Mouse (Mus musculus): ENCODE data around the gene Cd101. TPM values are rescaled to one million over a fixed set of nuclear protein-coding genes. Genes with fewer than 3 reads are reported as not detected.
A peak's percentile ranks its signal among the peaks of the same experiment; 100 is the strongest.

Gene Cd101
- polyA plus RNA-seq, 1 experiment, result 7.8 TPM

DNA sequence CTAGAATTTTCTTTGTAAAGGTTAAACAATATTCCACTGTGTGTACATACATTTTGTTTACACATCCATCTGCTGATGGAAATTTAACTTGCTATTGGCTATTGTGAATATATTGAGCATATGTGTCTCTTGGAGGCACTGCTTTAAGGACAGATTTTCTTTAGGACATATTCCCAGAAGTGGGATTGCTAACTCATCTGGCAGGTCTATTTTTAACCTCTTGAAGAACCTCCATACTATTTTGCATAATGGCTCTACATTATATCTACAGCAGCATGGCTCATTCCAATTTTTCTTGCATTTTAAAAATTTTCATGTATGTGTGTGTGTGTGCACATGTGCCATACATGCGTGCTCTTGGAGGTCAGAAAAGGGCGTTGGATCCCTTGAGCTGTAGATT, 6.6 kb upstream of the Cd101 start:
- no peak overlapping the region for H3K4me3 ChIP-seq (replicated peaks; ENCODE audit: control insufficient read depth, low read depth, low read length)
- no peak for TF ChIP-seq CTCF (IDR thresholded peaks at IDR 0.05; ENCODE audit: control insufficient read depth, insufficient read depth, low read length)
- TF ChIP-seq POLR2A (IDR thresholded peaks at IDR 0.05; ENCODE audit: borderline replicate concordance, control insufficient read depth, low read depth, low read length), result no peak
- WGBS, result 89% methylated on average over 2 of the region's 2 CpGs
- H3K27ac ChIP-seq (ENCODE audit: control insufficient read depth, insufficient read depth, low read depth, low read length, poor library complexity), result no peak overlapping the region
- peaks cover 4% of the 10 kb centered on the region for H3K4me1 ChIP-seq (ENCODE audit: control insufficient read depth, insufficient read depth, low read length)

DNA sequence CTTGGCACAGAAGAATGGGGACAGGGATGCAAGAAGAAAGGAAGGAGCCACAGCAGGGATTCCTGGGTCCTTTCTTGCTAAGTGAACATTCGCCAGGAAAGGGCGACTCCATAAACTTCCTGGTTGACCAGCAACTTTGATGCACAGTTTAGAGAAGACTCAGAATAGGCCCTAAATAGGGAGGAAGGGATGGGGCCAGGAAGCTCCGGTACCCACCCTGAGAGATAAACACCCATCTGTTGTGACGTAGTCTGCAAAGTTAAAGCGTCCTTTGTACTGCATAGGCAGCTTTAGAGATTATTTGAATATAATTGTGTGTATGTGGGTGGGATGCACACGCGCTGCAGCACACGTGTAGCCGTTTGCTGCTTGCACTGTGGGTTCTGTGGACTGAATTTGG, 5.2 kb upstream of the Cd101 start:
- H3K4me3 ChIP-seq (replicated peaks; ENCODE audit: control insufficient read depth, low read depth, low read length), result no peak overlapping the region
- 81% methylated on average over 9 of the region's 9 CpGs for whole genome bisulfite sequencing
- peaks cover 6% of the 10 kb centered on the region for H3K4me1 ChIP-seq (ENCODE audit: control insufficient read depth, insufficient read depth, low read length)
- TF ChIP-seq POLR2A (IDR thresholded peaks at IDR 0.05; ENCODE audit: borderline replicate concordance, control insufficient read depth, low read depth, low read length), result no peak
- TF ChIP-seq CTCF (IDR thresholded peaks at IDR 0.05; ENCODE audit: control insufficient read depth, insufficient read depth, low read length), result no peak
- H3K27ac ChIP-seq (ENCODE audit: control insufficient read depth, insufficient read depth, low read depth, low read length, poor library complexity), result no peak overlapping the region

DNA sequence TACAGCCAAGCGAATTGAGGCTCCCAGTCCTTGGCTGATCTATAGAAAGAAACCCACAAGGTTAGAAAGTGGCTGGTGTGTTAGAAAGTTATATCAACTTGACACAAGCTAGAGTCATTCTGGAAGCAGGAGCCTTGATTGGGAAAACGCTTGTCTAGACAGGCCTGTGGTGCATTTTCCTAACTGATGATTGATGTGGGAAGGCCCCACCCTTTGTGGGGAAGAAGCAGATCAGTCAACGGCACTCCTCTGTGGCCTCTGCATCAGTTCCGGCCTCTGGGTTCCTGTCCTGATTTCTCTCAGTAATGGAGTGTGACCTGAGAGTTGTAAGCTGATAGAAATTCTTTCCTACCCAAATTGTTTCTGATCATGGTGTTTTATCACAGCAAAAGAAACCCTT, 4.3 kb upstream of the Cd101 start:
- Histone ChIP-seq H3K4me3 (replicated peaks; ENCODE audit: control insufficient read depth, low read depth, low read length) (no peak overlapping the region), H3K27ac (ENCODE audit: control insufficient read depth, insufficient read depth, low read depth, low read length, poor library complexity) (no peak overlapping the region), H3K4me1 (ENCODE audit: control insufficient read depth, insufficient read depth, low read length) (peaks cover 6% of the 10 kb centered on the region)
- WGBS, result 36% methylated on average over 4 of the region's 4 CpGs
- no peak for TF ChIP-seq POLR2A (IDR thresholded peaks at IDR 0.05; ENCODE audit: borderline replicate concordance, control insufficient read depth, low read depth, low read length)
- no peak for TF ChIP-seq CTCF (IDR thresholded peaks at IDR 0.05; ENCODE audit: control insufficient read depth, insufficient read depth, low read length)

DNA sequence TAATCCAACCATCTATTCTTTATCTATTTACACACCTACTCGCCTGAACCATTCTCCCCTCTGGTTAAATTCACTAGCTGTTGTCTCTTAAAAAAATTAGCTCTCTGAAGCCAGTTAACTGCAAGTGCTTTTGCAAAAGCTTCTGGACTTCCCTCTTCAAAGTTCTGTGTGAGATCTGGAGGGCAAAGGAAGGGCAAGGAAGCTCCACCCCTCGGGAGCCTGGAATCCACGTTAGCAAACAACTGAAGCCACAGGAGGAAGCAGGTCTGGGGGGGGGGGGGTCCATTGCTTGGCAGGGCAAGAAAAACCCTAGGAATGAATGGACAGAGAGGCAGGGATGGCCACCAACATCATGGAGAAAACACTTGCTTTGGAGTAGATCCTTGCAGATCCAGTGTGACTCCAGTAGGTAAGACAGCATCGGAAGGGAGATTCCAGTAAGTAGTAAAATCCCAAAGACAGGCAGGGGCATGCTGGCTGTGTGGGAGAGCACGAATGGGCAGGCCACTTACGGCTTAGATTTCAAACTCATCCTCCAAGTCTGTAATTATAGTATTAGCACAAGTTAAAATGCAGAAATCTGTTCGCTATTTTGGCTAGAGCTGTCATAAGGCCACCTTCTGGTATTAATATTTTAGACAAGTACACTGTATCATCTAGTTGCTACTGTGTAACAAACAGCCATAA, 2.2 kb upstream of the Cd101 start:
- Histone ChIP-seq H3K27ac (ENCODE audit: control insufficient read depth, insufficient read depth, low read depth, low read length, poor library complexity) (0 out of 2 replicates have a peak overlapping the region, but pooled peaks have one; percentile 19), H3K4me3 (replicated peaks; ENCODE audit: control insufficient read depth, low read depth, low read length) (no peak overlapping the region), H3K4me1 (ENCODE audit: control insufficient read depth, insufficient read depth, low read length) (peaks cover 6% of the 10 kb centered on the region)
- TF ChIP-seq POLR2A (IDR thresholded peaks at IDR 0.05; ENCODE audit: borderline replicate concordance, control insufficient read depth, low read depth, low read length), result no peak
- no peak for TF ChIP-seq CTCF (IDR thresholded peaks at IDR 0.05; ENCODE audit: control insufficient read depth, insufficient read depth, low read length)
- WGBS, result 43% methylated on average over 7 of the region's 7 CpGs

DNA sequence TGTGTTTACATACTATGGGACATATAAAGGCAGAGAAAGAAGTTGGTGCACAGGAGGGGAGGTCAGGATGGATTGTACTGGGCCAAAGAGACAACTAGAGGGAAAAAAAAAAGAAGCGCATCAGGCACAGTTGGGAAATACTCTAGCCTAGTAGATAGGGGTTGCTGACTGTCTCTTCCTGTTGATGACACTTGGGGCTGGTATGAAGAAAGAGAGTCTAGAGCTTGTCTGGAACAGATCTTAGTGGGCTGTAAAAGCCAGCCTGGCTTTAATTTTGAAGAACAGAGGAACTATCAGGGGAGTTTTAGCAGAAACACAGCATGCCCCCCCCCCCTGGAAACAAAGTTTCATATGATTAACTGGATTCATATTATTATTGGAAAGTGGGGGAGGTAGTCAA, 1.3 kb upstream of the Cd101 start:
- 44% methylated on average over 1 of the region's 1 CpGs for WGBS

DNA sequence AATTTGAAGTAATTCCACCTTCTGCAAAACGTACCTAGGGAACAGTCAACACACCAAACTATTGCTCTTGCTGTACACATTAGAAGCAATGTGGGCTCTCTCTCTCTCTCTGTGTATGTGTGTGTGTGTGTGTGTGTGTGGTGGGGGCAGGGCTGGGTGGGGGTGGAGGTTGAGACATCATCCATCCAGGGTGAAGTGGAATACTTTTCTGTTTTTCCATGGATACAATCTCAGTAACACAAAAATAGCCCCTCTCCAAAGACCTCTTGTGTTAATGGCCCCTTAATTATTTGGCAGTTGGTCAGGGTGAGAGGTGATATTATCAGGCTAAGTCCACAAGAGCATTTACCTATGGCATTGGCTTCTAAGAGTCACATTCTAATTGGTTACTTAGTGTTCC, 2.6 kb downstream of the Cd101 start:
- H3K4me1 ChIP-seq (ENCODE audit: control insufficient read depth, insufficient read depth, low read length), result peaks cover 4% of the 10 kb centered on the region
- TF ChIP-seq POLR2A (IDR thresholded peaks at IDR 0.05; ENCODE audit: borderline replicate concordance, control insufficient read depth, low read depth, low read length), result no peak
- no peak for TF ChIP-seq CTCF (IDR thresholded peaks at IDR 0.05; ENCODE audit: control insufficient read depth, insufficient read depth, low read length)
- H3K27ac ChIP-seq (ENCODE audit: control insufficient read depth, insufficient read depth, low read depth, low read length, poor library complexity), result no peak overlapping the region
- H3K4me3 ChIP-seq (replicated peaks; ENCODE audit: control insufficient read depth, low read depth, low read length), result no peak overlapping the region
- 67% methylated on average over 1 of the region's 1 CpGs for WGBS

More for the DNA sequence above, 1.3 kb upstream of the Cd101 start:
- TF ChIP-seq CTCF (IDR thresholded peaks at IDR 0.05; ENCODE audit: control insufficient read depth, insufficient read depth, low read length) (no peak), POLR2A (IDR thresholded peaks at IDR 0.05; ENCODE audit: borderline replicate concordance, control insufficient read depth, low read depth, low read length) (no peak)
- Histone ChIP-seq H3K4me3 (replicated peaks; ENCODE audit: control insufficient read depth, low read depth, low read length) (no peak overlapping the region), H3K27ac (ENCODE audit: control insufficient read depth, insufficient read depth, low read depth, low read length, poor library complexity) (peak overlapping the region; percentile 84; the same call in 1 of the 2 replicates), H3K4me1 (ENCODE audit: control insufficient read depth, insufficient read depth, low read length) (peaks cover 6% of the 10 kb centered on the region)

DNA sequence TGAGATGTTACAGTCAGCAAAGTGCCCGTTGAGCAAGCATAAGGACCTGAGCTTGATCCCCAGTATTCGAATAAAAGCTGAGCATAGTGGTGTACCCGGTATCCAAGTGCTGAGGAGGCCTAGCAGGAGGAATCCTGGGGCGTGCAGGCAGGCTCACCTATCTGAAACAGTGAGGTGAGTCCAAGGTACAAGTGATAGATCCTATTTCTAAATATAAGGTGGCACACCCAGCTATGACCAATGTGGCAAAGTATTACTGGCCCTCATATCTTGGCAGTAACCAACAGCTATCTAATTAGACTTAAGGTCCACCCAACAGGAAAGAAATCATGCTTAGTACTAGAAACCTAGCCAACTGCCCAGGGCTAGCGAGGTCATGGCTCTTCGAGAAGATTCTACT, 6.4 kb downstream of the Cd101 start:
- Histone ChIP-seq H3K27ac (ENCODE audit: control insufficient read depth, insufficient read depth, low read depth, low read length, poor library complexity) (no peak overlapping the region), H3K4me1 (ENCODE audit: control insufficient read depth, insufficient read depth, low read length) (no peaks in the 10 kb centered on the region; the same call in 1 of the 2 replicates), H3K4me3 (replicated peaks; ENCODE audit: control insufficient read depth, low read depth, low read length) (no peak overlapping the region)
- no peak for TF ChIP-seq POLR2A (IDR thresholded peaks at IDR 0.05; ENCODE audit: borderline replicate concordance, control insufficient read depth, low read depth, low read length)
- no peak for TF ChIP-seq CTCF (IDR thresholded peaks at IDR 0.05; ENCODE audit: control insufficient read depth, insufficient read depth, low read length)
- 83% methylated on average over 6 of the region's 6 CpGs for WGBS

DNA sequence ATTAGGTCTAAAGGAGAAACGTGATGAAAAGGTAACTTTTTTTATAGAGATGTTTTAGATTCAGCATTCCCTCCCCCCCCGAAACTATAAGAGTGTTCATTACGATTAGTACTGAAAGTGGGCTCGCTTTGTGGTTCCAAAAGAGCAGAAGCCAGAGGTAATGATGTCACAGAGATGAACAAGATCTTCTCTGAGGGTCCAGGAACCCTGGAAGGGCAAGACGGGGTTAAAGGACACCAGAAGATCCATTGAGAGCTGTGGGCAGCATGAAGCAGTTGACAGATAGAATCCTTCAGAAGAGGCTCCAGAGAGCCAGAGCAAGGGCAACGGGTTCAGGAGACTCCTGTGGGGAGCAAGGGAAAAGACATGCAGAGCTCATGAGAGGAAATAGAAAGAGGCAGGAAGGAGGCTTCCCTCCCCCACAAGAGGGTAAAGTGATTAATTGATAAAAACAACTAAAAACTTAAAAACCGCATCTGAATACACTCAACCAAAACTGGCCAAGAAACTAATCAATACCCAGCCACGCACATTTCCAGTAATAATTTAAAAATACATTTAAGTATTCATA, 7.8 kb downstream of the Cd101 start:
- TF ChIP-seq POLR2A (IDR thresholded peaks at IDR 0.05; ENCODE audit: borderline replicate concordance, control insufficient read depth, low read depth, low read length) (no peak), CTCF (IDR thresholded peaks at IDR 0.05; ENCODE audit: control insufficient read depth, insufficient read depth, low read length) (no peak)
- Histone ChIP-seq H3K27ac (ENCODE audit: control insufficient read depth, insufficient read depth, low read depth, low read length, poor library complexity) (no peak overlapping the region), H3K4me1 (ENCODE audit: control insufficient read depth, insufficient read depth, low read length) (peaks cover 3% of the 10 kb centered on the region; the same call in 1 of the 2 replicates), H3K4me3 (replicated peaks; ENCODE audit: control insufficient read depth, low read depth, low read length) (no peak overlapping the region)
- 59% methylated on average over 8 of the region's 8 CpGs for WGBS

Measured in bone marrow, adult 2 months (tissue).